Mouse (Mus musculus) ES-Bruce4 (cell line): ENCODE measurements around the gene Gpr39. TPM values are rescaled to one million over a fixed set of nuclear protein-coding genes. Genes with fewer than 3 reads are reported as not detected.
"Not testable (repeated sequence)": the region's sequence is repeated elsewhere in the genome, so short reads cannot be mapped to it uniquely, and the experiment has no call there.

Experiments
- H3K27ac ChIP-seq: 2 replicates; pipeline ENCODE4 v1.5.1; 2012; ENCODE audit warnings: low read length, inconsistent platforms; ENCODE audit not compliant: insufficient read depth
- H3K27me3 ChIP-seq: 2 replicates; pipeline ENCODE4 v1.6.1; 2012; ENCODE audit warnings: mild to moderate bottlenecking, low read length, inconsistent platforms; ENCODE audit not compliant: control insufficient read depth, poor library complexity, insufficient read depth, severe bottlenecking
- H3K36me3 ChIP-seq: 2 replicates; pipeline ENCODE4 v1.6.1; 2012; ENCODE audit warnings: inconsistent platforms, mild to moderate bottlenecking, low read length, moderate library complexity; ENCODE audit not compliant: control insufficient read depth, poor library complexity, insufficient read depth, severe bottlenecking
- H3K4me1 ChIP-seq: one replicate; pipeline ENCODE4 v1.8.1; 2011; ENCODE audit warnings: low read length; ENCODE audit not compliant: control insufficient read depth, insufficient read depth
- H3K4me3 ChIP-seq: 2 replicates; pipeline ENCODE4 v1.5.1; 2011; ENCODE audit warnings: low read depth, mild to moderate bottlenecking, low read length
- H3K9ac ChIP-seq: 2 replicates; pipeline ENCODE4 v1.6.1; 2012; ENCODE audit warnings: low read depth, mild to moderate bottlenecking, inconsistent platforms; ENCODE audit not compliant: poor library complexity, severe bottlenecking
- H3K9me3 ChIP-seq: replicated peaks from 2 replicates; pipeline ENCODE4 v1.6.1; 2012; ENCODE audit warnings: mild to moderate bottlenecking, low read length, inconsistent platforms; ENCODE audit not compliant: control insufficient read depth, poor library complexity, insufficient read depth, severe bottlenecking
- CTCF ChIP-seq: IDR thresholded peaks from one replicate; pipeline ENCODE4 v1.8.1; 2011; ENCODE audit warnings: low read depth, low read length
- EP300 ChIP-seq: IDR thresholded peaks from 2 replicates; pipeline ENCODE4 v1.6.1; 2011; ENCODE audit warnings: low read depth, low read length; ENCODE audit not compliant: insufficient read depth
- POLR2A ChIP-seq: IDR thresholded peaks from one replicate; pipeline ENCODE4 v1.8.1; 2011; ENCODE audit warnings: low read length; ENCODE audit not compliant: insufficient read depth
- polyA plus RNA-seq: library from polyadenylated mRNA; stranded (reverse); fragments of >200 nt; gene quantifications from 2 replicates; pipeline ENCODE4 v1.2.4, GENCODE M21; 2011; ENCODE audit warnings: low read depth; ENCODE audit not compliant: missing spikeins, insufficient read depth, insufficient read length

Gpr39 gene
- 0.93 and 1.1 TPM in 2 replicates for polyA plus RNA-seq

DNA sequence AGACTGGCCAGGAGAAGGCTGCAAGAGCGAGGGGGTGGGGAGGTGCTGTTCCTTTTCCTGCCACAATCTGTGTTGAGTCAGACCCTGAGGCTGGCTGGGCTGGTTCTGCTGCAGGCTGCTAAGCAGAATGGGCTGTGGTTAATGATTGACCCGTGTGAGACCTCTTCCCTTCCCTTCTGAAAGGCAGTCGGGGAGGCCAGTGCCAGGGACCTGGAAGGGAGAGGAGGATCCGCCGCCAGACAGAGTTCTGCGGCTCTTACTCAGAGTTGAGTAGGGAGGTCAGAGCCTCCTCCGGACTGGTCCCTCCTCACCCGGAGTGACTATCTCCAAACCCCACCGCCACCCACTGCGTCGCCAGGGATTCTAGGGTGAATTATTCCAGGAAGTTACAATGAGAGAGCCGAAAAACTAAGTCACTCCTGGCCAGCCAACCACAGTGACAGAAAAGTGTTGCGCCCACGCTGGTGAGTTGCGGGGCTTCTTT, at the start of gene Gpr39:
Gpr39 (plus strand) TSS at position 206 of the 484 bp plus-strand sequence.
- no peaks in the 10 kb centered on the region for H3K4me1 ChIP-seq
- no peaks in the 10 kb centered on the region for H3K9me3 ChIP-seq
- H3K27ac ChIP-seq = no peak within 1 kb of the TSS
- no peaks in the 10 kb centered on the region for H3K36me3 ChIP-seq
- H3K9ac ChIP-seq = no peak within 1 kb of the TSS
- TF ChIP-seq EP300 (no peak), CTCF (no peak), POLR2A (no peak)
- no peaks in the 10 kb centered on the region for H3K27me3 ChIP-seq
- no peak within 1 kb of the TSS for H3K4me3 ChIP-seq

DNA sequence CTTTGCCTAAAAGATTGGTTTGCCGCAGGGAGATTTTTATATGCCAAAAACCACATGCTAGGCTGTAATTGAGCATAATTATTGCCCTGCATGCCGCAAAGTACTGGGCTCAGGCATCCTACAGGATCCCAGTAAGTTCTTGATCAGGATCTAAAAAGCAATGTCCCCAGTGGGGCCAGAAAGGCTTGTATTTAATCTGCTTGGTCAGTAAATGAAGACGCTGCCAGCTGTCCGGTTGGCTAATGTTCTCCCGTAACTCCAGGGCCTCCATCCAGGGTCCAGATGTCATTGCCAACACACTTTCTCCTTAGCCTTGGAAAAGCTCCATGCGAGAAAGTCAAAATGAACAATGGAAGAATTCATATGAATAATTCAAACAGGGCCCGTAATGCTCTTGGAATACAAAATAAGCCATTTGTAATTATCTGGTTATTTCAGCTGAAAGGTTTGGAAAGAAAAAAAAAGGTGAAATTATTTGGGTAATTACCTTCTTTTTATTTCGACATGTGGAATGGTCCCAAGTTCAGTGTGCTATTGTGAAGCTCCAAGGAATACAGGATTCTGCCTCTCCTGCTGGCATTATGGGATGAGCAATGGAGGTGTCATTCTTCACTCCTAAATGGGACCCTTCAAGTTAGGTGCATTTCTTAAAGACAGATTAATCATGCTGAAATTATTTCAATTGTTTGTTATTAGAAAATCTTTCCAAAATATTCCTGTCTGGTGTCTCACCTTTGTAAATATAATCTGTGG, 37.1 kb upstream of the Gpr39 start:
- no peak for TF ChIP-seq POLR2A
- TF ChIP-seq EP300 = no peak
- no peak for TF ChIP-seq CTCF
- Histone ChIP-seq H3K4me1 (no peaks in the 10 kb centered on the region), H3K27me3 (no peaks in the 10 kb centered on the region), H3K36me3 (no peaks in the 10 kb centered on the region), H3K4me3 (no peak overlapping the region), H3K9ac (no peak overlapping the region), H3K9me3 (peaks cover 14% of the 10 kb centered on the region), H3K27ac (no peak overlapping the region)

DNA sequence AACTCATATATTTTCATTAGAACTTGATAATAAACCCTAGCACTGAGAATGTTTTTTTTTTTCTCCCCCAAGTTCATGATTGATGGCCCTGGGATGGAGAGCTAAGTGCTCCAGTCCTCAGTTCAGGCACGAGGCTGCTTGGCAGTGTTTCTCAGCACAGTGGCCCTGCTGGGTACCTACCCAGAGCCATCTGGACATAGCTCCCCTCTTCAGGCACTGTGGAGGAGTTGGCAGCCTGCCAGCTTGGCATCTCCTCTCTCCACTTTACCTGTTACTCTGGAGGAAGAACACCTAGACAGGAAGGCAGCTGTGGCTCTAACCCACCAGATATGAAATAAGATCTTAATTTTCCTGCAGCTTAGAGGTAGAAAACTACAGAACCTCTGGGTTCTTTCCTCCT, 33.2 kb upstream of the Gpr39 start:
- Histone ChIP-seq H3K4me1 (no peaks in the 10 kb centered on the region), H3K27me3 (no peaks in the 10 kb centered on the region), H3K9ac (no peak overlapping the region), H3K27ac (no peak overlapping the region), H3K9me3 (peaks cover 14% of the 10 kb centered on the region), H3K36me3 (no peaks in the 10 kb centered on the region), H3K4me3 (no peak overlapping the region)
- TF ChIP-seq EP300 (no peak), CTCF (no peak), POLR2A (no peak)

DNA sequence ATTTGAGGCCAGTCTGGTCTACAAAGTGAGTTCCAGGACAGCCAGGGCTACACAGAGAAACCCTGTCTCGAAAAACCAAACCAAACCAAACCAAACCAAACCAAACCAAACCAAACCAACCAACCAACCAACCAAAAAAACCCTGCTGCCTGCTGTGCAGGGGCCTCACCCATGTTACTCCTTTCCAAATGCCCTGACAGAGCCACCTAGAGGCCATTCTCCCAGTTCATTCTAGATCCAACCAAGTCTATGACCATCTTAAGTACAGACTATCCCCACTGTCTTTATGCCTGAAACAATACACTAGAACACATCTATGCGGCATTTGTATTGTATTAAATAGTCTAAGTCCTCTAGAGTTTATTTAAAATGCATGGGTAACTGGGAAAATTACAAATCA, 30.0 kb upstream of the Gpr39 start:
- H3K36me3 ChIP-seq, H3K4me1 ChIP-seq, H3K27ac ChIP-seq, H3K4me3 ChIP-seq, H3K27me3 ChIP-seq, H3K9me3 ChIP-seq, H3K9ac ChIP-seq: not testable (repeated sequence)

DNA sequence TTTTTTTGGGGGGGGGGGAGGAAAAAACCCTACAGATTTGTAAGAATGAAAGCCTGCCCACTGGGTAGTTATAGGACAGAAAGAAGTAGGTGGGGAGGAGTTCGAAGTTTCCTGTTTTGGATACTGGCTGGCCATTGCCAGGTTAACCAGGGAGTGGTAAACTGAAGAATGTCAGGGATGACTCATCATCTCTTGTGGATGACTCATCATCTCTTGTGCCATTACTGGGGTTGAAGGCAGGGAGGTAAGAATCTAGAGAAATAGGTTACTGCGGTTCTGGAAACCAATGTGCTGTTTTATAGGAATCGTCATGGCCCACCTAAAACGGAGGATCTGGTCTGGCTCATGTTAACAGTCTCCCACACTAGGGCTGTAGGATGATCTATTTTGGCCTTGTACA, 28.8 kb upstream of the Gpr39 start:
- Histone ChIP-seq H3K9me3 (no peaks in the 10 kb centered on the region), H3K27ac (no peak overlapping the region), H3K4me3 (no peak overlapping the region), H3K4me1 (no peaks in the 10 kb centered on the region), H3K27me3 (no peaks in the 10 kb centered on the region), H3K36me3 (no peaks in the 10 kb centered on the region), H3K9ac (no peak overlapping the region)
- TF ChIP-seq POLR2A (no peak), CTCF (no peak), EP300 (no peak)

DNA sequence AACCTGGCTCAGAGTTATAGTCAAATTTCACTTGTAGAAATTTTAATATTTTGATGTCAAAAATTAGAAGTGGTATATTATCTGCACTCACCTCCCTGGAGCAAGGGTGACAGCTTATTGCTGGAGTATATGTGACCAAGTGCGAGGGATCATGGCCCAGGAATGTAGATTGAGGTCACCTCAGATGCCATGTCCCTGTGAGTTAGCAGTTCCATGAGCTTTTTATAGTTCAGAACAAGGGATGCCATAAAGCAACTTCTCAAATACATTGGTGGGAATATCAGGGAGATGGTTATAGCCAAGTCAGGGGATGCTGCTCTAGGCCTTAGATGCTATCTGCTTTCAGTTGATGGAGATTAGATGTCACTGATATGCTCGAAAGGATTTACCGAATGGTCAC, 27.7 kb upstream of the Gpr39 start:
- H3K4me1 ChIP-seq = no peaks in the 10 kb centered on the region
- H3K4me3 ChIP-seq = no peak overlapping the region
- H3K9me3 ChIP-seq = no peaks in the 10 kb centered on the region
- no peak overlapping the region for H3K9ac ChIP-seq
- H3K27ac ChIP-seq = no peak overlapping the region
- no peaks in the 10 kb centered on the region for H3K36me3 ChIP-seq
- H3K27me3 ChIP-seq = no peaks in the 10 kb centered on the region
- TF ChIP-seq EP300 (no peak), CTCF (no peak), POLR2A (no peak)
